Mouse (Mus musculus): ENCODE measurements around the gene Limk1. TPM values are rescaled to one million over a fixed set of nuclear protein-coding genes. Genes with fewer than 3 reads are reported as not detected.

Limk1 gene
- polyA plus RNA-seq (2012; rRNA removed), result 4.8 TPM in 2 replicates

DNA sequence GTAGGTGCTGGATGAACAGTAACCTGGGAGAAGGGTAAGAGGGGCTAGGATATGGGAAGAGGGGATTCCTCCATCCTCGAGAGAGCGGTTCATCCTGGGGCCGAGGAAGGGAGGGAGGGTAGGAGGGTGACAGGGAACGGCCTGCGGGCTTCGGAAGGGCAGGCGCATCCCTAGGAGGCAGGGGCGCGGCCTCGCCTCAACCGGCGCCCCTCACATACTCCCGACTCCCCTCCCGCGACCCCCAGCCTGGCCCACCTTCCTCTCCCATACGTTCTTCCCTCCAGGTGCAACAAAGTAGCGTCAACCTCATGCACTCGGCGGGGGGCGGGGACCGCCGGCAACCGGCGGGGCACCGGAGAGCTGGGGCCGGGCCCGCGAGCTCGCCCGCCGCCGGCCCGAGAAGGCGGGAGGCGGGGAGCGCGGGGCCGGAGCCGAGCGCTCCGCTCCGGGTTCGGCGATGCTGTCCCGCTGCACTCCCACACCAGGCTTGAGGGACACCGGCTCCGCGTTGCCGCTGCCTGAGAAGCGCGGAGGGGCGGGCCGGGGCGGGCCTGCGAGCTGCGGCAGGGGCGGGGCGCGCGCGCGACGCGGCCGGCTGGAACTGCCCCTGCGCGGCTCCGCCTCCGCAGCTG, at the start of gene Limk1:
TSS of gene Limk1 (minus strand) at position 513 of the 632 bp plus-strand sequence.

DNA sequence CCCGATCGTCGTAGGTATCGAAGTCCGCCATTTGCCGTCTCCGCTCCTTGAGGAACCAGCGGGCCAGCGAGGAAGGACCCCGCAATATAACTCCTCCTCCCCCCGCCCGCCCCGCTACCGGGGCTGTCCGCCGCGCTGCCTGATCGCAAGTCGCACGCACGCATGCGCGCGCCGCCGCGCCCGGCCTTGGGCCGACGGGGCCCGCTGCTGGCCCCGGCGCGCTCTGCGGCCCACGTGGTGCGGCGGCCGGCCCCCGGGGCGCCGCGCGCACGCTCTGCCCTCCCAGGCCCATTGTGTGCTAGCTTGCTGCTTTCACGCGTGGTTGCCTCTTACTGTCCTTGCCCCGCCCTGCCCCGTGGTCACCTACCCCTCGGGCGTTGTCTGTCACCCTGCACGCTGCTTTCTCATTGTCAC, 49.1 kb downstream of the Limk1 start, which contains the start of gene Eif4h:
TSS of gene Eif4h (minus strand) at position 222 of the 414 bp plus-strand sequence.

DNA sequence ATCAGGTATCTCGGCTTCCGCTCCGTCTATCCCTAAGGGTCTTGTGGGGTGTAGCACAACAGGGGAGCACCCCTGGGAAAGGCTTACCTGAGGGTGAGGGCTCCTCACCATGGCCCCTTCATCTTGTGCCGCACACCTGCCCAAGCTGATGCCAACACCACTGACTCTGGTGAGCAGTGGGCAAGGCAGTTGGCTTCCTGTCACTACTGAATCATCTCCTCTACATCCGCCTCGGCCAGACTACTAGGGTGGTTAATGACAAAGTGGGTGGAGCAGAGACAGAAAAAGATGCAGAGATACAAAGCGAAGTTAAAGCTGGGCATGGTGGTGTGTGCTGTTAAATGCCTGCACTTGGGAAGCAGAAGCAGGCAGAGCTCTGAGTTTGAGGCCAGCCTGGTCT, 73.6 kb downstream of the Limk1 start, which contains the start of gene Lat2:
TSS of gene Lat2 (minus strand) at position 224 of the 400 bp plus-strand sequence.

Other genes with a start within 250 kb of the Limk1 start
- 9.7 and 12.8 TPM in 2 replicates for gene Gtf2ird1, start 231.9 kb downstream of the Limk1 start, polyA plus RNA-seq (2012; rRNA removed)
- 10.6 and 12.9 TPM in 2 replicates for gene Clip2, start 136.2 kb downstream of the Limk1 start, polyA plus RNA-seq (2012; rRNA removed)
- 0.09 TPM in 1 of 2 replicates, not detected in the other for gene Syna, start 128.4 kb downstream of the Limk1 start, polyA plus RNA-seq (2012; rRNA removed)
- 11.0 and 14.5 TPM in 2 replicates for gene Rfc2, start 107.2 kb downstream of the Limk1 start, polyA plus RNA-seq (2012; rRNA removed)
- 1.2 and 1.4 TPM in 2 replicates for gene Lat2, start 73.6 kb downstream of the Limk1 start, polyA plus RNA-seq (2012; rRNA removed)
- gene Eif4h, start 49.1 kb downstream of the Limk1 start, polyA plus RNA-seq (2012; rRNA removed), result 94.6 and 97.7 TPM in 2 replicates
- gene Eln, start 58.7 kb upstream of the Limk1 start, polyA plus RNA-seq (2012; rRNA removed), result 73.2 and 109 TPM in 2 replicates
- gene Tmem270, start 218.1 kb upstream of the Limk1 start, polyA plus RNA-seq (2012; rRNA removed), result not detected in 2 replicates
- gene Cldn13, start 226.9 kb upstream of the Limk1 start, polyA plus RNA-seq (2012; rRNA removed), result not detected in 2 replicates
- gene Mettl27, start 243.8 kb upstream of the Limk1 start, polyA plus RNA-seq (2012; rRNA removed), result 2.1 and 3.1 TPM in 2 replicates